In the genomic region with DNA sequence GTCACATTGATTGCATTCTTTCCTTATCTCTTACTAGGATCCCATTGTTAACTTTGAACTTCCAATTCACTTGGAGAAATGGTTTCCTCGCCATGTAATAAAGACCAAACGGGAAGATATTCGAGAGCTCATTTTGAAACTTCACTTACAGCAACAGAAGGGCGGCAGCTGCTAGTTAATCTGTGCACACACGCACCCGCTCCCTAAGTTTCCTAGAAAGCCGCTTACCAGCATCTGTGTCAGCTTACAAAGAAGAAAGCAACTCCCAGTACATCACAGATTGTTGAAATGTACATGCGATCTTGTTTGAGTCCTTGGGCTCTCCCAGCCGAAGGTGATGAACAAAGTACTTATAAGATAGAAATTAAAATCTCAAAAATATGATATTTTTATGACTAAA, we compare ENCODE assay signal across 19 mouse cellular contexts. TPM values are rescaled to one million over a fixed set of nuclear protein-coding genes. Genes with fewer than 3 reads are reported as not detected.
A peak's percentile ranks its signal among the peaks of the same experiment; 100 is the strongest.
DNase-seq lines count a peak whose midpoint lies in the region; ATAC-seq and TF ChIP-seq lines count a peak whose summit lies in the region.
"Had no signal": no experiment of that assay in that cellular context is flagged by ENCODE, and none has a peak within 500 bp of the region (broad histone marks: within the 10 kb centered on the region; RNA-seq: fewer than 3 reads in every experiment).

No protein-coding gene starts in this region.

- no peak overlapping the region for H3K4me2 ChIP-seq in forebrain, postnatal 0 days (ENCODE audit: low read depth)
- H3K4me2 ChIP-seq: kidney, embryonic 15.5 days; liver, embryonic 15.5 days; midbrain, embryonic 11.5 days had no signal

- peak; percentile 86 for ATAC-seq in forebrain, postnatal 0 days
- ATAC-seq: activated CD4-positive, CD25-positive, alpha-beta regulatory T cell, adult 4 months; CD4-positive, CD25-positive, alpha-beta regulatory T cell, adult 4 months; hindbrain, embryonic 16.5 days had no signal

- H3K9ac ChIP-seq in forebrain, postnatal 0 days: no peak overlapping the region
- H3K9ac ChIP-seq: kidney, embryonic 15.5 days; liver, embryonic 15.5 days had no signal

- intact Hi-C loops in left cerebral cortex, postnatal 14 days (cut with DNase I): no loop called here

- H3K27ac ChIP-seq in forebrain, postnatal 0 days (ENCODE audit: low read depth, low read length): no peak overlapping the region
- H3K27ac ChIP-seq: kidney, embryonic 15.5 days; liver, embryonic 15.5 days had no signal

- H3K9me3 ChIP-seq in forebrain, postnatal 0 days (ENCODE audit: low read length): no peaks in the 10 kb centered on the region
- H3K9me3 ChIP-seq: kidney, embryonic 15.5 days; liver, embryonic 15.5 days had no signal

- 65% methylated on average over 9 of the region's 9 CpGs for WGBS in forebrain, postnatal 0 days

- DNase-seq in left cerebral cortex, postnatal 14 days (ENCODE audit: low spot score in 2 of 2): peak; percentile 24 to 34
- DNase-seq in left cerebral cortex, adult 18-20 months (ENCODE audit: low spot score in 2 of 2): no peak
- peak; percentile 74 for DNase-seq in forebrain, postnatal 0 days
- DNase-seq in layer of hippocampus, adult 9-11 months: peak; percentile 73
- peak; percentile 11 for DNase-seq in right cerebral cortex, postnatal 25 days
- DNase-seq in thymus, postnatal 14 days: no peak
- no peak for DNase-seq in kidney, postnatal 25 days
- DNase-seq: cerebellum, adult 11-12 months; heart, postnatal 14 days; lung, postnatal 14 days; thymus, adult 18-20 months had no signal

- peaks cover 42% of the 10 kb centered on the region for H3K36me3 ChIP-seq in forebrain, postnatal 0 days (ENCODE audit: insufficient read depth)

- no peaks in the 10 kb centered on the region for H3K27me3 ChIP-seq in forebrain, postnatal 0 days (ENCODE audit: insufficient read depth, low read length)
- H3K27me3 ChIP-seq: kidney, embryonic 15.5 days; liver, embryonic 15.5 days had no signal

- no peak overlapping the region for H3K4me3 ChIP-seq in forebrain, postnatal 0 days (ENCODE audit: low read depth, low read length)
- H3K4me3 ChIP-seq: erythroblast, embryonic 14.5 days; kidney, embryonic 15.5 days; liver, embryonic 15.5 days had no signal

- no peak for TF ChIP-seq CTCF in forebrain, postnatal 0 days (IDR thresholded peaks at IDR 0.05; ENCODE audit: low read depth)

- no peaks in the 10 kb centered on the region for H3K4me1 ChIP-seq in forebrain, postnatal 0 days (ENCODE audit: insufficient read depth)
- H3K4me1 ChIP-seq: kidney, embryonic 15.5 days; liver, embryonic 15.5 days had no signal

RNA-seq across cellular contexts. Expression of a gene that starts 15.9 kb away (rescaled TPM):
- total RNA-seq in left cerebral cortex, postnatal 14 days (2021): under 1 TPM; 0.44 to 0.88 TPM
- under 1 TPM; 0.49 to 0.51 TPM for total RNA-seq in left cerebral cortex, adult 18-20 months (2021)
- 0.48 and 0.54 TPM in 2 replicates for total RNA-seq in forebrain, postnatal 0 days (2014; rRNA removed)
- 0.08 and 0.20 TPM in 2 replicates for polyA plus RNA-seq in forebrain, postnatal 0 days (2015; fragmentation: Nextera tagmentation; extraction: Ambion mirVana)
- polyA plus RNA-seq: limb, embryonic 11.5 days had no signal

Comparison
In these comparisons a context has a peak if more than half of its experiments do, and no peak if none do; other contexts are left out.
1. DNase-seq: peak in left cerebral cortex, postnatal 14 days (2 of 2), forebrain, postnatal 0 days (single experiment), layer of hippocampus, adult 9-11 months (single experiment) and right cerebral cortex, postnatal 25 days (single experiment); none in left cerebral cortex, adult 18-20 months (0 of 2), thymus, postnatal 14 days (single experiment) and kidney, postnatal 25 days (0 of 2).